Mouse (Mus musculus) limb, embryonic 12.5 days (tissue): ENCODE data around the gene E2f8. TPM values are rescaled to one million over a fixed set of nuclear protein-coding genes. Genes with fewer than 3 reads are reported as not detected.
A peak's percentile ranks its signal among the peaks of the same experiment; 100 is the strongest.

Experiments
- ATAC-seq: fragments of 200-750 bp; cut with Nextera tagmentation; 2 replicates; pipeline ENCODE4 v1.8.0; 2017; ENCODE audit warnings: low read depth, moderate TSS enrichment; ENCODE audit not compliant: insufficient number of reproducible peaks, insufficient read depth, low FRiP score, low TSS enrichment
- H3K27ac ChIP-seq: fragments of 300-500 bp; sonication (generic); 2 replicates; pipeline ENCODE4 v1.5.1; 2016; ENCODE audit warnings: mild to moderate bottlenecking, moderate library complexity
- H3K27me3 ChIP-seq: fragments of 300-500 bp; sonication (generic); 2 replicates; pipeline ENCODE4 v1.6.1; 2016; ENCODE audit warnings: mild to moderate bottlenecking, moderate library complexity
- H3K36me3 ChIP-seq: fragments of 300-500 bp; sonication (generic); 2 replicates; pipeline ENCODE4 v1.6.1; 2016; ENCODE audit warnings: mild to moderate bottlenecking, moderate library complexity
- H3K4me1 ChIP-seq: fragments of 300-500 bp; sonication (generic); replicated peaks from 2 replicates; pipeline ENCODE4 v1.6.1; 2016
- H3K4me2 ChIP-seq: fragments of 300-500 bp; sonication (generic); 2 replicates; pipeline ENCODE4 v1.6.1; 2016; ENCODE audit warnings: mild to moderate bottlenecking, moderate library complexity
- H3K4me3 ChIP-seq: fragments of 300-500 bp; sonication (generic); replicated peaks from 2 replicates; pipeline ENCODE4 v1.5.1; 2016; ENCODE audit warnings: mild to moderate bottlenecking
- H3K9ac ChIP-seq: fragments of 300-500 bp; sonication (generic); replicated peaks from 2 replicates; pipeline ENCODE4 v1.6.1; 2016; ENCODE audit warnings: mild to moderate bottlenecking, moderate library complexity
- H3K9me3 ChIP-seq: fragments of 300-500 bp; sonication (generic); 2 replicates; pipeline ENCODE4 v1.6.1; 2016; ENCODE audit warnings: mild to moderate bottlenecking, moderate library complexity
- WGBS: fragments of 180-500 bp; shearing (Covaris S2); methylation state at CpG from one replicate; pipeline ENCODE4 v1.1.7; 2016; 5-methylcytosine and 5-hydroxymethylcytosine counted together
- polyA plus RNA-seq: library from polyadenylated mRNA; unstranded; fragments of >200 nt; fragmentation: Nextera tagmentation; extraction: Ambion mirVana; gene quantifications from 2 replicates; pipeline ENCODE4 v1.2.1, GENCODE M21; 2016

E2f8 gene
- polyA plus RNA-seq, 1 experiment from 2014 or later = 13.7 TPM

GRCm38 (mm10) chr7:48891029-48891428, 9.6 kb upstream of the E2f8 start:
- no peak for ATAC-seq

DNA sequence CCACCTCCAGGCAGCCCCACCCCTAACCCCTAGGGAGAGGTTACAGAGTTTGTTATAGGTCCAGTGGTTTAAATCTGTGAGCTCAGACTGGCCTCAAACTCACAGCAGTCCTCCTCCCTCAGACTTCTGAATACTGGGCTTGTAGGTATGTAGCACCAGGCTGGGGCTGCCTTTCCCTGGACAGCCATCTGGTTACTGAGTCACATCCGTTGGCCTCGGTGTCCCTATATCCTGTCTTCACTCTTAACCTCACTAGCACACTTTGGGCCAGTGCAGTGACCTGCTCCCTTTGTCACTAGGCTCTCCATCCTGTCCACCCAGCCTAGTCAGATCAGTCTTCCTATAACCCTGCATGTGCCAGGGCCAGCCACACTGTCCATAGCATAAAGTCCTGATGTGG, 7.4 kb upstream of the E2f8 start:
- ATAC-seq = no peak
- no peak overlapping the region for H3K27ac ChIP-seq
- no peaks in the 10 kb centered on the region for H3K36me3 ChIP-seq
- H3K9ac ChIP-seq = no peak overlapping the region
- peaks cover 30% of the 10 kb centered on the region for H3K27me3 ChIP-seq
- H3K9me3 ChIP-seq = no peaks in the 10 kb centered on the region
- H3K4me3 ChIP-seq = no peak overlapping the region
- H3K4me2 ChIP-seq = no peak overlapping the region
- peaks cover 22% of the 10 kb centered on the region for H3K4me1 ChIP-seq
- WGBS = 76% methylated on average over 2 of the region's 2 CpGs

More at GRCm38 (mm10) chr7:48891029-48891428, 9.6 kb upstream of the E2f8 start:
- 59% methylated on average over 5 of the region's 5 CpGs for WGBS
- H3K27me3 ChIP-seq = peaks cover 15% of the 10 kb centered on the region
- H3K36me3 ChIP-seq = no peaks in the 10 kb centered on the region
- H3K9ac ChIP-seq = no peak overlapping the region
- no peak overlapping the region for H3K4me3 ChIP-seq
- H3K4me2 ChIP-seq = no peak overlapping the region
- H3K9me3 ChIP-seq = no peaks in the 10 kb centered on the region
- no peak overlapping the region for H3K27ac ChIP-seq
- peaks cover 16% of the 10 kb centered on the region for H3K4me1 ChIP-seq

- Histone ChIP-seq H3K36me3 (no peaks in the 10 kb centered on the region), H3K4me2 (no peak overlapping the region), H3K4me1 (peaks cover 22% of the 10 kb centered on the region), H3K27me3 (peaks cover 36% of the 10 kb centered on the region), H3K4me3 (no peak overlapping the region), H3K9me3 (no peaks in the 10 kb centered on the region), H3K27ac (no peak overlapping the region), H3K9ac (no peak overlapping the region)
- WGBS = 31% methylated on average over 8 of the region's 8 CpGs
- ATAC-seq = no peak
Measured at GRCm38 (mm10) chr7:48887973-48888372, 6.6 kb upstream of the E2f8 start.

DNA sequence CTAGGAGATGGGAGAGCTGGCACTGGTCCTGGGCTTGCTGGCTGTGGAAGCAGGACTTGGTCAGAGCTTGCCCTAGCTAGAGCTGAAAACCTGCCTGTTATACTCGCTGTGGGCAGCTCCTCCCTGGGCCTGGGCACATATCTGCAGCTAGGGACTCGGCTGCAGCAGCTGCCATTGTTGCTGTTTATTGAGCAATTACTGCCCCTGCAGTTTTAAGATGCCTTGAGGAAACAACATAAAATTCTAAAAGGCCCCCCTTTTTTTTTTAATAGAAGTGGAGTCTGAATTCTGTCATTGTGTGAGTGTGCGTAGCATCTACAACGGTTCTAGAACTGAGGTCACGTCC, 2.8 kb upstream of the E2f8 start:
- Histone ChIP-seq H3K36me3 (no peaks in the 10 kb centered on the region), H3K9me3 (no peaks in the 10 kb centered on the region), H3K4me3 (no peak overlapping the region), H3K4me2 (no peak overlapping the region), H3K27ac (no peak overlapping the region), H3K9ac (no peak overlapping the region), H3K27me3 (peaks cover 43% of the 10 kb centered on the region), H3K4me1 (peaks cover 22% of the 10 kb centered on the region)
- WGBS = 43% methylated on average over 5 of the region's 5 CpGs
- ATAC-seq = no peak

- no peak for ATAC-seq
- H3K4me1 ChIP-seq = peaks cover 24% of the 10 kb centered on the region
- H3K9ac ChIP-seq = no peak overlapping the region
- H3K36me3 ChIP-seq = no peaks in the 10 kb centered on the region
- 80% methylated on average over 4 of the region's 4 CpGs for WGBS
- peaks cover 43% of the 10 kb centered on the region for H3K27me3 ChIP-seq
- H3K4me3 ChIP-seq = no peak overlapping the region
- H3K9me3 ChIP-seq = no peaks in the 10 kb centered on the region
- H3K4me2 ChIP-seq = no peak overlapping the region
- H3K27ac ChIP-seq = no peak overlapping the region
Measured at GRCm38 (mm10) chr7:48883525-48884265, 2.3 kb upstream of the E2f8 start.

GRCm38 (mm10) chr7:48881971-48882609, 694 bp upstream of the E2f8 start:
- Histone ChIP-seq H3K27ac (peak overlapping the region; percentile 62; the same call in 1 of the 2 replicates), H3K4me2 (peak overlapping the region; percentile 90)

GRCm38 (mm10) chr7:48880591-48881481, 560 bp downstream of the E2f8 start:
- Histone ChIP-seq H3K27ac (peak overlapping the region; percentile 91), H3K4me1 (peaks cover 31% of the 10 kb centered on the region), H3K9ac (peak overlapping the region; percentile 88), H3K9me3 (no peaks in the 10 kb centered on the region), H3K4me2 (peak overlapping the region; percentile 90), H3K4me3 (peak overlapping the region; percentile 83), H3K36me3 (peaks cover 20% of the 10 kb centered on the region; the same call in 1 of the 2 replicates), H3K27me3 (peaks cover 31% of the 10 kb centered on the region)
- ATAC-seq = peak; percentile 96
- WGBS = under 1% methylated on average over 76 of the region's 77 CpGs

More at GRCm38 (mm10) chr7:48881971-48882609, 694 bp upstream of the E2f8 start:
- Histone ChIP-seq H3K36me3 (peaks cover 13% of the 10 kb centered on the region; the same call in 1 of the 2 replicates), H3K27me3 (peaks cover 41% of the 10 kb centered on the region), H3K9me3 (no peaks in the 10 kb centered on the region), H3K4me3 (peak overlapping the region; percentile 83), H3K9ac (peak overlapping the region; percentile 57), H3K4me1 (peaks cover 31% of the 10 kb centered on the region)
- 2% methylated on average over 28 of the region's 28 CpGs for WGBS
- ATAC-seq = no peak

GRCm38 (mm10) chr7:48879574-48879973, 1.8 kb downstream of the E2f8 start:
- peaks cover 31% of the 10 kb centered on the region for H3K4me1 ChIP-seq
- peak overlapping the region; percentile 21 for H3K4me3 ChIP-seq
- H3K9me3 ChIP-seq = no peaks in the 10 kb centered on the region
- no peak for ATAC-seq
- H3K27me3 ChIP-seq = peaks cover 20% of the 10 kb centered on the region
- no peak overlapping the region for H3K27ac ChIP-seq
- peak overlapping the region; percentile 51 for H3K4me2 ChIP-seq
- no peak overlapping the region for H3K9ac ChIP-seq
- 65% methylated on average over 3 of the region's 3 CpGs for WGBS
- H3K36me3 ChIP-seq = peaks cover 32% of the 10 kb centered on the region

GRCm38 (mm10) chr7:48877786-48878390, 3.5 kb downstream of the E2f8 start:
- H3K4me1 ChIP-seq = peaks cover 25% of the 10 kb centered on the region
- ATAC-seq = no peak
- H3K4me3 ChIP-seq = no peak overlapping the region
- WGBS = 70% methylated on average over 15 of the region's 15 CpGs
- peaks cover 48% of the 10 kb centered on the region for H3K36me3 ChIP-seq
- no peaks in the 10 kb centered on the region for H3K9me3 ChIP-seq
- peaks cover 8% of the 10 kb centered on the region for H3K27me3 ChIP-seq
- H3K9ac ChIP-seq = no peak overlapping the region
- peak overlapping the region; percentile 56; the same call in 1 of the 2 replicates for H3K27ac ChIP-seq
- H3K4me2 ChIP-seq = peak overlapping the region; percentile 8; the same call in 1 of the 2 replicates

GRCm38 (mm10) chr7:48876526-48876925, 4.9 kb downstream of the E2f8 start:
- 74% methylated on average over 4 of the region's 4 CpGs for WGBS

More at GRCm38 (mm10) chr7:48876526-48876925, 4.9 kb downstream of the E2f8 start:
- no peaks in the 10 kb centered on the region for H3K27me3 ChIP-seq
- H3K36me3 ChIP-seq = peaks cover 62% of the 10 kb centered on the region
- no peak overlapping the region for H3K27ac ChIP-seq
- H3K4me2 ChIP-seq = no peak overlapping the region
- H3K4me1 ChIP-seq = peaks cover 23% of the 10 kb centered on the region
- H3K4me3 ChIP-seq = no peak overlapping the region
- no peak overlapping the region for H3K9ac ChIP-seq
- no peaks in the 10 kb centered on the region for H3K9me3 ChIP-seq
- ATAC-seq = no peak
